ENCODE assay signal across 12 mouse cellular contexts in the genomic region with DNA sequence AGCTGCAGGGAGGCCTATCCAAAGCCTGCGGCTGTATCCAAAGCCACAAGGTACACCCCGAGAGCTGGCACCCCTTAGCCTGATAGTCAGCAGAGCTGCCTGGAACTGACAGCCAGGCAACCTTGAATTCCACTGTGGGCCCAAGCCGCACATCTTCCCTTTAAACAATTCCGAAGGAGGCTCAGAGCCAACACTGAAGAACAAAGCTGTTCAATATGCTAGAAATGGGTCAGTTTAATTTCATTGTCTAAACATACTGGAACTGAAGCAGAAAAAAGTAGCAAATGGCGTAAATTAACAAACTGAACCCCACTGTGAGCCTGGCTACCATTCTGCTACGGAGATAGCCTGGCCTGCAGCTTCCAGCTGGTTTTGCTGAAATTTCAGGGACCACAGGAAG.
DNase-seq lines count a peak whose midpoint lies in the region; ATAC-seq and TF ChIP-seq lines count a peak whose summit lies in the region.
"Had no signal": no experiment of that assay in that cellular context is flagged by ENCODE, and none has a peak within 500 bp of the region (broad histone marks: within the 10 kb centered on the region; RNA-seq: fewer than 3 reads in every experiment).

No protein-coding gene starts in this region.

- H3K4me2 ChIP-seq in forebrain, embryonic 11.5 days (ENCODE audit: low read depth, low read length, severe bottlenecking), result no peak overlapping the region
- no peak overlapping the region for H3K4me2 ChIP-seq in midbrain, embryonic 15.5 days
- H3K4me2 ChIP-seq in midbrain, embryonic 13.5 days (replicated peaks), result no peak overlapping the region
- H3K4me2 ChIP-seq in stomach, postnatal 0 days (replicated peaks; ENCODE audit: low read depth), result no peak overlapping the region
- H3K4me2 ChIP-seq: embryonic facial prominence, embryonic 13.5 days; intestine, embryonic 15.5 days had no signal

- peak overlapping the region; percentile 65 for H3K27ac ChIP-seq in forebrain, embryonic 10.5 days
- no peak overlapping the region for H3K27ac ChIP-seq in forebrain, embryonic 11.5 days (ENCODE audit: low read depth, low read length)
- peak overlapping the region; percentile 57; the same call in 1 of the 2 replicates for H3K27ac ChIP-seq in midbrain, embryonic 15.5 days
- H3K27ac ChIP-seq in midbrain, embryonic 13.5 days, result no peak overlapping the region
- no peak overlapping the region for H3K27ac ChIP-seq in stomach, postnatal 0 days (replicated peaks)
- H3K27ac ChIP-seq: embryonic facial prominence, embryonic 13.5 days; intestine, embryonic 15.5 days had no signal

- H3K27me3 ChIP-seq in forebrain, embryonic 10.5 days (ENCODE audit: poor library complexity, severe bottlenecking), result no peaks in the 10 kb centered on the region
- H3K27me3 ChIP-seq in forebrain, embryonic 11.5 days (ENCODE audit: control insufficient read depth, insufficient read depth, low read length), result no peaks in the 10 kb centered on the region
- H3K27me3 ChIP-seq in midbrain, embryonic 15.5 days (replicated peaks), result no peaks in the 10 kb centered on the region
- H3K27me3 ChIP-seq in midbrain, embryonic 13.5 days, result no peaks in the 10 kb centered on the region
- no peaks in the 10 kb centered on the region for H3K27me3 ChIP-seq in stomach, postnatal 0 days (ENCODE audit: control insufficient read depth, insufficient read depth, low read length)
- H3K27me3 ChIP-seq: embryonic facial prominence, embryonic 13.5 days; intestine, embryonic 15.5 days had no signal

- no peak for ATAC-seq in forebrain, embryonic 11.5 days (replicated peaks; ENCODE audit: low FRiP score)
- no peak for ATAC-seq in midbrain, embryonic 15.5 days (replicated peaks)
- ATAC-seq in midbrain, embryonic 13.5 days, result no peak
- no peak for ATAC-seq in stomach, postnatal 0 days (ENCODE audit: low FRiP score, low TSS enrichment)
- ATAC-seq: intestine, embryonic 15.5 days had no signal

- no peaks in the 10 kb centered on the region for H3K36me3 ChIP-seq in forebrain, embryonic 10.5 days (replicated peaks)
- no peaks in the 10 kb centered on the region for H3K36me3 ChIP-seq in forebrain, embryonic 11.5 days (ENCODE audit: control insufficient read depth, insufficient read depth, low read length)
- no peaks in the 10 kb centered on the region for H3K36me3 ChIP-seq in midbrain, embryonic 15.5 days (replicated peaks)
- no peaks in the 10 kb centered on the region for H3K36me3 ChIP-seq in midbrain, embryonic 13.5 days
- H3K36me3 ChIP-seq in stomach, postnatal 0 days (ENCODE audit: control insufficient read depth, insufficient read depth, low read length), result no peaks in the 10 kb centered on the region
- H3K36me3 ChIP-seq: embryonic facial prominence, embryonic 13.5 days; intestine, embryonic 15.5 days had no signal

- WGBS in forebrain, embryonic 10.5 days, result 61% methylated on average over 6 of the region's 6 CpGs
- WGBS in forebrain, embryonic 11.5 days, result 59% methylated on average over 6 of the region's 6 CpGs
- WGBS in midbrain, embryonic 15.5 days, result 47% methylated on average over 6 of the region's 6 CpGs
- 48% methylated on average over 6 of the region's 6 CpGs for WGBS in midbrain, embryonic 13.5 days
- 65% methylated on average over 6 of the region's 6 CpGs for WGBS in stomach, postnatal 0 days

- H3K9me3 ChIP-seq in forebrain, embryonic 10.5 days, result no peaks in the 10 kb centered on the region
- H3K9me3 ChIP-seq in forebrain, embryonic 11.5 days (ENCODE audit: control insufficient read depth, low read length), result no peaks in the 10 kb centered on the region
- no peaks in the 10 kb centered on the region for H3K9me3 ChIP-seq in midbrain, embryonic 15.5 days
- H3K9me3 ChIP-seq in midbrain, embryonic 13.5 days, result no peaks in the 10 kb centered on the region
- no peaks in the 10 kb centered on the region for H3K9me3 ChIP-seq in stomach, postnatal 0 days (ENCODE audit: control insufficient read depth, low read length)
- H3K9me3 ChIP-seq: embryonic facial prominence, embryonic 13.5 days; intestine, embryonic 15.5 days had no signal

- peaks cover 8% of the 10 kb centered on the region for H3K4me1 ChIP-seq in forebrain, embryonic 10.5 days
- no peaks in the 10 kb centered on the region for H3K4me1 ChIP-seq in forebrain, embryonic 11.5 days (replicated peaks; ENCODE audit: control insufficient read depth, insufficient read depth, low read length)
- peaks cover 14% of the 10 kb centered on the region for H3K4me1 ChIP-seq in midbrain, embryonic 15.5 days
- peaks cover 21% of the 10 kb centered on the region for H3K4me1 ChIP-seq in midbrain, embryonic 13.5 days (replicated peaks)
- H3K4me1 ChIP-seq in stomach, postnatal 0 days (replicated peaks; ENCODE audit: control insufficient read depth, insufficient read depth), result no peaks in the 10 kb centered on the region
- H3K4me1 ChIP-seq: embryonic facial prominence, embryonic 13.5 days; intestine, embryonic 15.5 days had no signal

- TF ChIP-seq CTCF in stomach, postnatal 0 days (IDR thresholded peaks at IDR 0.05; ENCODE audit: low read depth), result no peak

- no peak overlapping the region for H3K9ac ChIP-seq in forebrain, embryonic 11.5 days (ENCODE audit: low read length)
- H3K9ac ChIP-seq in midbrain, embryonic 15.5 days, result no peak overlapping the region
- H3K9ac ChIP-seq in midbrain, embryonic 13.5 days (replicated peaks), result no peak overlapping the region
- no peak overlapping the region for H3K9ac ChIP-seq in stomach, postnatal 0 days (ENCODE audit: low read length)
- H3K9ac ChIP-seq: embryonic facial prominence, embryonic 13.5 days; intestine, embryonic 15.5 days had no signal

- no peak for TF ChIP-seq EP300 in stomach, postnatal 0 days (optimal IDR thresholded peaks at IDR 0.05)

- no peak for DNase-seq in forebrain, embryonic 10.5 days (ENCODE audit: extremely low spot score, low spot score)
- no peak for DNase-seq in forebrain, embryonic 11.5 days (ENCODE audit: low spot score)
- peak; percentile 61 to 67 for DNase-seq in cerebellum, postnatal 36 days
- peak; percentile 57 for DNase-seq in retina, postnatal 1 day
- no peak for DNase-seq in thymus, postnatal 25 days
- DNase-seq in stomach, postnatal 0 days (ENCODE audit: low spot score), result no peak
- DNase-seq: adrenal gland, adult 2 months; kidney, postnatal 25 days had no signal

- no peak overlapping the region for H3K4me3 ChIP-seq in forebrain, embryonic 10.5 days
- no peak overlapping the region for H3K4me3 ChIP-seq in forebrain, embryonic 11.5 days (ENCODE audit: low read depth, low read length)
- no peak overlapping the region for H3K4me3 ChIP-seq in midbrain, embryonic 15.5 days
- H3K4me3 ChIP-seq in midbrain, embryonic 13.5 days (replicated peaks), result no peak overlapping the region
- no peak overlapping the region for H3K4me3 ChIP-seq in stomach, postnatal 0 days (ENCODE audit: low read depth, low read length)
- H3K4me3 ChIP-seq: embryonic facial prominence, embryonic 13.5 days; intestine, embryonic 15.5 days had no signal

Comparison
In these comparisons a context has a peak if more than half of its experiments do, and no peak if none do; other contexts are left out.
1. H3K27ac ChIP-seq: peak in forebrain, embryonic 10.5 days (single experiment) and midbrain, embryonic 15.5 days (single experiment); none in forebrain, embryonic 11.5 days (single experiment), midbrain, embryonic 13.5 days (single experiment) and stomach, postnatal 0 days (single experiment).
2. DNase-seq: peak in cerebellum, postnatal 36 days (2 of 2) and retina, postnatal 1 day (single experiment); none in forebrain, embryonic 10.5 days (single experiment), forebrain, embryonic 11.5 days (single experiment), thymus, postnatal 25 days (single experiment) and stomach, postnatal 0 days (single experiment).